Mouse (Mus musculus) hindbrain, postnatal 0 days (tissue): Measurements from ENCODE around the gene Pigw. TPM values are rescaled to one million over a fixed set of nuclear protein-coding genes. Genes with fewer than 3 reads are reported as not detected.

Experiments
- ATAC-seq: fragments of 200-750 bp; cut with Nextera tagmentation; 2 replicates; pipeline ENCODE4 v1.8.0; 2017; ENCODE audit warnings: mild to moderate bottlenecking, moderate TSS enrichment, moderate library complexity
- DNase-seq: peaks from one replicate; pipeline ENCODE4 v3.0.0-alpha.2; 2015; ENCODE audit warnings: low spot score
- H3K27ac ChIP-seq: fragments of 300-500 bp; sonication (generic); 2 replicates; pipeline ENCODE4 v1.5.1; 2014; ENCODE audit warnings: mild to moderate bottlenecking
- H3K27me3 ChIP-seq: fragments of 300-500 bp; sonication (generic); 2 replicates; pipeline ENCODE4 v1.6.1; 2014; ENCODE audit warnings: low read length, mixed read lengths; ENCODE audit not compliant: insufficient read depth
- H3K36me3 ChIP-seq: fragments of 300-500 bp; sonication (generic); 2 replicates; pipeline ENCODE4 v1.6.1; 2014; ENCODE audit warnings: low read length, mixed read lengths; ENCODE audit not compliant: insufficient read depth
- H3K4me1 ChIP-seq: fragments of 300-500 bp; sonication (generic); 2 replicates; pipeline ENCODE4 v1.6.1; 2014; ENCODE audit warnings: antibody characterized with exemption, low read length, mixed read lengths; ENCODE audit not compliant: insufficient read depth
- H3K4me2 ChIP-seq: fragments of 300-500 bp; sonication (generic); 2 replicates; pipeline ENCODE4 v1.6.1; 2014; ENCODE audit warnings: low read depth, mild to moderate bottlenecking, low read length, moderate library complexity, mixed read lengths
- H3K4me3 ChIP-seq: fragments of 300-500 bp; sonication (generic); 2 replicates; pipeline ENCODE4 v1.5.1; 2014; ENCODE audit warnings: low read length
- H3K9ac ChIP-seq: fragments of 300-500 bp; sonication (generic); replicated peaks from 2 replicates; pipeline ENCODE4 v1.6.1; 2014; ENCODE audit warnings: mild to moderate bottlenecking, low read length, moderate library complexity, mixed read lengths
- H3K9me3 ChIP-seq: fragments of 300-500 bp; sonication (generic); 2 replicates; pipeline ENCODE4 v1.6.1; 2016; ENCODE audit warnings: low read length, mixed read lengths
- CTCF ChIP-seq: IDR thresholded peaks from 2 replicates; pipeline ENCODE4 v1.5.1; 2016; ENCODE audit warnings: antibody characterized with exemption, control low read depth, low read depth
- WGBS: fragments of 180-500 bp; shearing (Covaris S2); extraction: QIAGEN DNeasy Blood & Tissue Kit; methylation state at CpG from one replicate; pipeline ENCODE4 v1.1.7; 2014; 5-methylcytosine and 5-hydroxymethylcytosine counted together
- polyA plus RNA-seq: library from polyadenylated mRNA; unstranded; fragments of >200 nt; fragmentation: Nextera tagmentation; extraction: Ambion mirVana; gene quantifications from 2 replicates; pipeline ENCODE4 v1.2.1, GENCODE M21; 2015
- total RNA-seq: library from RNA; depleted of rRNA; stranded (reverse); fragments of >200 nt; gene quantifications from 2 replicates; pipeline ENCODE4 v1.2.3, GENCODE M21; 2014

Gene Pigw
- total and polyA plus RNA-seq, 2 experiments from 2014 or later, result 1.6 to 1.9 TPM

- ATAC-seq (no peak; the same call in 1 of the 2 replicates), DNase-seq (no peak)
- peak overlapping the region; percentile 94 for H3K4me3 ChIP-seq
- H3K36me3 ChIP-seq, result no peaks in the 10 kb centered on the region
- H3K27ac ChIP-seq, result peak overlapping the region; percentile 100
- H3K27me3 ChIP-seq, result no peaks in the 10 kb centered on the region
- H3K4me1 ChIP-seq, result 0 out of 2 replicates have a peak, but pooled peaks cover 6% of the 10 kb centered on the region
- 0% methylated on average over 10 of the region's 10 CpGs for WGBS
- H3K9me3 ChIP-seq, result no peaks in the 10 kb centered on the region
- H3K4me2 ChIP-seq, result peak overlapping the region; percentile 76
- no peak for TF ChIP-seq CTCF
- H3K9ac ChIP-seq, result peak overlapping the region; percentile 97
Measured at GRCm38 (mm10) chr11:84871046-84871445, 9.0 kb downstream of the Pigw start.

GRCm38 (mm10) chr11:84870337-84871043, 9.6 kb downstream of the Pigw start, which contains the start of gene Ggnbp2:
Ggnbp2 (minus strand) TSS chr11:84870817.
- peak; percentile 90 for ATAC-seq

GRCm38 (mm10) chr11:84869537-84870232, 10.4 kb downstream of the Pigw start:
- Histone ChIP-seq H3K4me2 (peak overlapping the region; percentile 97), H3K4me1 (0 out of 2 replicates have a peak, but pooled peaks cover 6% of the 10 kb centered on the region), H3K27ac (peak overlapping the region; percentile 94), H3K9ac (peak overlapping the region; percentile 92), H3K27me3 (no peaks in the 10 kb centered on the region), H3K4me3 (peak overlapping the region; percentile 94), H3K36me3 (no peaks in the 10 kb centered on the region), H3K9me3 (no peaks in the 10 kb centered on the region)
- 0% methylated on average over 51 of the region's 61 CpGs for WGBS
- TF ChIP-seq CTCF, result no peak
- DNase-seq (peak; percentile 98), ATAC-seq (peak; percentile 90)

More at GRCm38 (mm10) chr11:84870337-84871043, 9.6 kb downstream of the Pigw start, which contains the start of gene Ggnbp2:
- Histone ChIP-seq H3K4me3 (peak within 1 kb of the TSS; percentile 94), H3K4me1 (0 out of 2 replicates have a peak, but pooled peaks cover 6% of the 10 kb centered on the region), H3K4me2 (peak within 1 kb of the TSS; percentile 97), H3K27ac (peak within 1 kb of the TSS; percentile 100), H3K27me3 (no peaks in the 10 kb centered on the region), H3K9ac (peak within 1 kb of the TSS; percentile 97), H3K36me3 (no peaks in the 10 kb centered on the region), H3K9me3 (no peaks in the 10 kb centered on the region)
- peak; percentile 96 for DNase-seq
- under 1% methylated on average over 47 of the region's 62 CpGs for WGBS
- TF ChIP-seq CTCF, result no peak

- no peak for TF ChIP-seq CTCF
- H3K27ac ChIP-seq, result peak overlapping the region; percentile 94; the same call in 1 of the 2 replicates
- no peak for DNase-seq
- H3K27me3 ChIP-seq, result no peaks in the 10 kb centered on the region
- H3K9ac ChIP-seq, result peak overlapping the region; percentile 92
- H3K4me3 ChIP-seq, result peak overlapping the region; percentile 94
- peak overlapping the region; percentile 97 for H3K4me2 ChIP-seq
- 14% methylated on average over 7 of the region's 7 CpGs for WGBS
- H3K4me1 ChIP-seq, result 0 out of 2 replicates have a peak, but pooled peaks cover 6% of the 10 kb centered on the region
- H3K9me3 ChIP-seq, result no peaks in the 10 kb centered on the region
- ATAC-seq, result no peak
- H3K36me3 ChIP-seq, result no peaks in the 10 kb centered on the region
Measured at GRCm38 (mm10) chr11:84868786-84869259, 11.3 kb downstream of the Pigw start.

GRCm38 (mm10) chr11:84867586-84867985, 12.5 kb downstream of the Pigw start:
- no peak overlapping the region for H3K9ac ChIP-seq
- no peak overlapping the region for H3K4me2 ChIP-seq
- H3K27ac ChIP-seq, result no peak overlapping the region
- DNase-seq (no peak), ATAC-seq (no peak)
- H3K36me3 ChIP-seq, result no peaks in the 10 kb centered on the region
- no peak for TF ChIP-seq CTCF
- H3K4me1 ChIP-seq, result 0 out of 2 replicates have a peak, but pooled peaks cover 6% of the 10 kb centered on the region
- no peak overlapping the region for H3K4me3 ChIP-seq
- 96% methylated on average over 2 of the region's 2 CpGs for WGBS
- H3K27me3 ChIP-seq, result no peaks in the 10 kb centered on the region
- no peaks in the 10 kb centered on the region for H3K9me3 ChIP-seq

DNA sequence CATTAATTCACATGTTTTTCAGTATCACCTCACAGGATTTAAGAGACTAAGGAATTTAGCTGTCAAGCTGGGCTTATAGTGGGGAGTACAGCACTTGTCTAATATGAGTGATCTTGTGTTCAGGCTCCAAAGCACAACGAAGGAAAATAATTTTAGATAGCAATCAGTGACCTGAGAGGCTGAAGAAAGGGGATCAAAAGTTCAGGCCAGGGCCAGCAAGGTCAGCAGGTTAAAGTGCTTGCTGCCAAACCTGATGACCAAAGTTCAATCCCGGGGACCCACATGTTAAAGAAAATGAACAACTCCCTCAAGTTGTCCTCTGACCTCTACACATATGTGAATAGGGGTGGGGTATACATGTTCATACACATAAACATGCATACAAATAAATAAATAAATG, 14.8 kb downstream of the Pigw start:
- no peak for TF ChIP-seq CTCF
- Histone ChIP-seq H3K27ac (no peak overlapping the region), H3K9ac (no peak overlapping the region), H3K4me3 (no peak overlapping the region), H3K27me3 (no peaks in the 10 kb centered on the region), H3K36me3 (peaks cover 4% of the 10 kb centered on the region; the same call in 1 of the 2 replicates), H3K9me3 (no peaks in the 10 kb centered on the region), H3K4me2 (no peak overlapping the region), H3K4me1 (0 out of 2 replicates have a peak, but pooled peaks cover 6% of the 10 kb centered on the region)
- no peak for ATAC-seq
- 80% methylated on average over 2 of the region's 2 CpGs for WGBS
- no peak for DNase-seq
